Mouse (Mus musculus) heart, embryonic 14.5 days (tissue): ENCODE results near the gene Plac8. TPM values are rescaled to one million over a fixed set of nuclear protein-coding genes. Genes with fewer than 3 reads are reported as not detected.
A peak's percentile ranks its signal among the peaks of the same experiment; 100 is the strongest.

Source experiments
- ATAC-seq: fragments of 200-750 bp; cut with Nextera tagmentation; 2 replicates; pipeline ENCODE4 v1.8.0; 2017; ENCODE audit warnings: low read depth, moderate TSS enrichment; ENCODE audit not compliant: insufficient number of reproducible peaks, insufficient read depth, low FRiP score
- H3K27ac ChIP-seq, 2 experiments: fragments of 200-500 bp in 1 of 2; fragments of 300-500 bp in 1 of 2; sonication (generic) in 1 of 2; replicated peaks in 1 of 2; 2 replicates each; pipeline ENCODE4 v1.5.1; 2012 to 2014; ENCODE audit warnings: low read depth in 2 of 2, low read length in 2 of 2, control low read depth in 1 of 2, mild to moderate bottlenecking in 1 of 2, mixed read lengths in 1 of 2; ENCODE audit not compliant: control insufficient read depth in 1 of 2, insufficient read depth in 1 of 2
- H3K27me3 ChIP-seq: fragments of 300-500 bp; sonication (generic); 2 replicates; pipeline ENCODE4 v1.6.1; 2014; ENCODE audit warnings: mild to moderate bottlenecking, low read length, control low read depth; ENCODE audit not compliant: control insufficient read depth, insufficient read depth
- H3K36me3 ChIP-seq: fragments of 300-500 bp; sonication (generic); 2 replicates; pipeline ENCODE4 v1.6.1; 2014; ENCODE audit warnings: mild to moderate bottlenecking, control low read depth, low read length, mixed read lengths; ENCODE audit not compliant: control insufficient read depth, insufficient read depth
- H3K4me1 ChIP-seq, 2 experiments: fragments of 200-500 bp in 1 of 2; fragments of 300-500 bp in 1 of 2; sonication (generic) in 1 of 2; 2 replicates each; pipeline ENCODE4 v1.6.1; 2012 to 2014; ENCODE audit warnings: low read length in 2 of 2, control low read depth in 1 of 2, mixed read lengths in 1 of 2; ENCODE audit not compliant: control insufficient read depth in 2 of 2, insufficient read depth in 2 of 2
- H3K4me2 ChIP-seq: fragments of 300-500 bp; sonication (generic); 2 replicates; pipeline ENCODE4 v1.6.1; 2014; ENCODE audit warnings: mild to moderate bottlenecking, low read length
- H3K4me3 ChIP-seq, 2 experiments: fragments of 200-500 bp in 1 of 2; fragments of 300-500 bp in 1 of 2; sonication (generic) in 1 of 2; 2 replicates each; pipeline ENCODE4 v1.5.1; 2012 to 2014; ENCODE audit warnings: low read length in 2 of 2, mild to moderate bottlenecking in 2 of 2, control low read depth in 1 of 2, low read depth in 1 of 2, moderate library complexity in 1 of 2; ENCODE audit not compliant: control insufficient read depth in 1 of 2, insufficient read depth in 1 of 2
- H3K9ac ChIP-seq: fragments of 300-500 bp; sonication (generic); 2 replicates; pipeline ENCODE4 v1.6.1; 2014; ENCODE audit warnings: mild to moderate bottlenecking, low read length
- H3K9me3 ChIP-seq: fragments of 300-500 bp; sonication (generic); 2 replicates; pipeline ENCODE4 v1.6.1; 2016; ENCODE audit warnings: low read length, control low read depth; ENCODE audit not compliant: control insufficient read depth
- WGBS: fragments of 180-500 bp; shearing (Covaris S2); extraction: QIAGEN DNeasy Blood & Tissue Kit; methylation state at CpG from one replicate; pipeline ENCODE4 v1.1.7; 2014; 5-methylcytosine and 5-hydroxymethylcytosine counted together
- polyA plus RNA-seq: library from polyadenylated mRNA; unstranded; fragments of >200 nt; fragmentation: Nextera tagmentation; extraction: Ambion mirVana; gene quantifications from 2 replicates; pipeline ENCODE4 v1.2.1, GENCODE M21; 2014

Plac8 gene
- polyA plus RNA-seq, 1 experiment from 2014 or later: 4.1 TPM

DNA sequence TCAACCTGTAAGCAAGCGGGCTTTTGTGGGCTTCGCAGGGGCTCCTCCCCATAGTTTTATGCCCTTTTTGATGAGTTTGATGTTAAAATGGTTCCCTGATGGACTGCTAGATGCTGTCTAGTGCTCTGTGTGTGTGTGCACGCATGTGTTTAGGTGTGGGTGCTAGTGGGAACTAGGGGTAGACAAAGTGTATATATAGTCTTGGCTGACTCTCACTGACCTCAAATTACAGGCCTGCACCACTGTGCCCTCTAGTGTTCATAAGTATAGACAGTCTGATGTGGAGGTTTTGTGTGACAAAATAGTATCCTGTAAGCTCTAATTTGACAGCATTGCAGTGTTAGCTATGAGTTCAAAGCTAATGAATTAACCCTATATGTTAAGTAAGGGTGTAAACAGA lies 35.4 kb downstream of the Plac8 start:
- H3K36me3 ChIP-seq: peaks cover 76% of the 10 kb centered on the region
- no peaks in the 10 kb centered on the region for H3K27me3 ChIP-seq
- no peak overlapping the region for H3K4me3 ChIP-seq
- H3K9me3 ChIP-seq: no peaks in the 10 kb centered on the region
- 81% methylated on average over 3 of the region's 3 CpGs for WGBS
- no peaks in the 10 kb centered on the region for H3K4me1 ChIP-seq
- no peak overlapping the region for H3K4me2 ChIP-seq
- no peak overlapping the region for H3K27ac ChIP-seq
- no peak for ATAC-seq
- no peak overlapping the region for H3K9ac ChIP-seq

DNA sequence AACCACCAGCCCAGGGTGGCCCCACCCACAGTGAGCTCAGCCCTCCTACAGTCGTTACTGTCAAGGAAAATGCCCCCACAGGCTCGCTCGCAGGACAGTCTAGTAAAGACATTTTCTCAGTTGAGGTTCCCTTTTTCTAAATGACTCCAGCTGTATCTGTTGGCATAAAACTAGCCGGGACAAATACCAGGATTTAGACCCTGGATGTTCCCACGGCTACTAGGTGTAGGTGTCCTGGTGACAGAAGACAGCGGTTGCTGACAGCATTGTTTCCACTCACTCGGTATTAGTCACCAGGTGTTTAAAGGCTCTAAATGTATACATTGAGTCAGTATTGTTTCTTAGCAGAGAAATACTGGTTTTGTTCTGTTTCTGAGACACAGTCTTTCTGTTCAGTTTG lies 36.2 kb downstream of the Plac8 start:
- no peaks in the 10 kb centered on the region for H3K4me1 ChIP-seq
- H3K27me3 ChIP-seq: no peaks in the 10 kb centered on the region
- ATAC-seq: no peak

GRCm38 (mm10) chr5:100526164-100526563 lies 45.9 kb downstream of the Plac8 start:
- Histone ChIP-seq H3K9ac (no peak overlapping the region), H3K4me2 (peak overlapping the region; percentile 38; the same call in 1 of the 2 replicates), H3K4me3 (no peak overlapping the region), H3K27me3 (no peaks in the 10 kb centered on the region), H3K9me3 (no peaks in the 10 kb centered on the region), H3K27ac (peak overlapping the region; percentile 48 to 68), H3K36me3 (peaks cover 41% of the 10 kb centered on the region), H3K4me1 (peaks cover 0 to 10% of the 10 kb centered on the region in 2 experiments; a peak in 3 of 4 replicates)
- WGBS: 30% methylated on average over 7 of the region's 7 CpGs
- ATAC-seq: peak; percentile 54

More for the DNA sequence above, 36.2 kb downstream of the Plac8 start:
- 61% methylated on average over 7 of the region's 7 CpGs for WGBS
- Histone ChIP-seq H3K9me3 (no peaks in the 10 kb centered on the region), H3K4me3 (no peak overlapping the region), H3K36me3 (peaks cover 74% of the 10 kb centered on the region), H3K4me2 (no peak overlapping the region), H3K27ac (no peak overlapping the region), H3K9ac (no peak overlapping the region)

- no peaks in the 10 kb centered on the region for H3K27me3 ChIP-seq
- ATAC-seq: no peak
- H3K4me3 ChIP-seq: no peak overlapping the region
- no peak overlapping the region for H3K4me2 ChIP-seq
- H3K27ac ChIP-seq: peak overlapping the region in 1 of 2 experiments; percentile 68; a peak in 2 of 4 replicates
- H3K9ac ChIP-seq: no peak overlapping the region
- 23% methylated on average over 3 of the region's 3 CpGs for WGBS
- no peaks in the 10 kb centered on the region for H3K9me3 ChIP-seq
- H3K36me3 ChIP-seq: peaks cover 35% of the 10 kb centered on the region
- peaks cover 0 to 10% of the 10 kb centered on the region in 2 experiments; a peak in 3 of 4 replicates for H3K4me1 ChIP-seq
These were observed 46.4 kb downstream of the Plac8 start for GRCm38 (mm10) chr5:100525620-100526019.

GRCm38 (mm10) chr5:100524921-100525320 lies 47.1 kb downstream of the Plac8 start:
- ATAC-seq: no peak

DNA sequence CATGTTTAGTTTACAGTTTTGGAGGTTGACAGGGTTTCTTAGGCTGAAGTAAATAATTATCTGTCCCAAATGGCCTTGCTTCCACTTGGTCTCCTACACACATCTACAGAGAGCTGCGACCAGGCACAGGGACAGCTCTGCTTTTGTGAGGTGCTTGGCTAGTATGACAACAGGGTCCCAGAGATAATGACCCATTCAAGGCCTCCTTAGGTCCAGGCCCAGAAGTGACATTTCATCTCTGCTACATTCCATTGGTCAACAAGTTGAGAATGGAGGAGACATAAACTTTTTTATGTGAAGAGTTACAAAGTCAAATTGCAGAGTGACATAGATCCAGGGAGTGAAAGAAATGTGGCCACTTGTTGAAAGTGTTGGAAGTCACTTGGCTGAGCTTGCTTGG lies 48.7 kb downstream of the Plac8 start:
- WGBS: 95% methylated on average over 1 of the region's 1 CpGs
- no peaks in the 10 kb centered on the region for H3K9me3 ChIP-seq
- no peaks in the 10 kb centered on the region for H3K27me3 ChIP-seq
- no peak for ATAC-seq
- no peak overlapping the region for H3K4me2 ChIP-seq
- H3K4me1 ChIP-seq: peaks cover 0 to 23% of the 10 kb centered on the region in 2 experiments; a peak in 3 of 4 replicates
- H3K36me3 ChIP-seq: peaks cover 13% of the 10 kb centered on the region
- H3K4me3 ChIP-seq: no peak overlapping the region
- no peak overlapping the region for H3K27ac ChIP-seq
- H3K9ac ChIP-seq: no peak overlapping the region

More at GRCm38 (mm10) chr5:100524921-100525320, 47.1 kb downstream of the Plac8 start:
- Histone ChIP-seq H3K27ac (no peak overlapping the region), H3K4me2 (no peak overlapping the region), H3K4me1 (peaks cover 0 to 14% of the 10 kb centered on the region in 2 experiments; a peak in 3 of 4 replicates), H3K9me3 (no peaks in the 10 kb centered on the region), H3K4me3 (no peak overlapping the region), H3K9ac (no peak overlapping the region), H3K36me3 (peaks cover 28% of the 10 kb centered on the region), H3K27me3 (no peaks in the 10 kb centered on the region)
- 95% methylated on average over 9 of the region's 9 CpGs for WGBS

DNA sequence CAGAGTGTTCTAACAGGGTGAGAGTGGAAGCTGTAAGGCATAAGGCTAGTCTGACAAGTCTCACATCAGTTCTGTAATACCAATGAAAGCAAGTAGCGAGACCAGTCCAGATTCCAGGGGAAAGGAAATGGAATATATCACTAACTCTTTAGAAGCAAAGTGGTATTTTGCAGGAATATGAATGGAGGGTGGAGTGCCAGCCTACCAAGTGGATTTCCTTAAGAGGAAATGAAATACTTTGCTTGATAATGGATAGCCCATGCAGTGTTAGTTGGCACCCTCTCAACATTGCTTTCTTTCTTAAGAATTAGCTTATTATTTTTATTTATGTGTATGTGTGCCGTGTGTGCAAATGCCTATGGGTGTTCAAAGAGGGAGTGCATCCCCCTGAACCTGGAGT lies 51.8 kb downstream of the Plac8 start:
- H3K27me3 ChIP-seq: no peaks in the 10 kb centered on the region; the same call in 1 of the 2 replicates
- no peaks in the 10 kb centered on the region for H3K9me3 ChIP-seq
- 74% methylated on average over 2 of the region's 2 CpGs for WGBS
- peak overlapping the region; percentile 87 for H3K4me2 ChIP-seq
- no peak overlapping the region for H3K27ac ChIP-seq
- no peak overlapping the region for H3K9ac ChIP-seq
- no peak for ATAC-seq
- no peak overlapping the region for H3K4me3 ChIP-seq
- H3K36me3 ChIP-seq: peaks cover 3% of the 10 kb centered on the region; the same call in 1 of the 2 replicates
- peaks cover 3 to 17% of the 10 kb centered on the region in 2 experiments for H3K4me1 ChIP-seq

- ATAC-seq: no peak
- H3K36me3 ChIP-seq: peaks cover 3% of the 10 kb centered on the region; the same call in 1 of the 2 replicates
- H3K4me1 ChIP-seq: peaks cover 3 to 17% of the 10 kb centered on the region in 2 experiments
- H3K4me2 ChIP-seq: peak overlapping the region; percentile 87
- H3K9ac ChIP-seq: peak overlapping the region; percentile 86
- peak overlapping the region; percentile 61 to 95 for H3K4me3 ChIP-seq
- WGBS: 3% methylated on average over 5 of the region's 5 CpGs
- H3K27me3 ChIP-seq: peaks cover 4% of the 10 kb centered on the region; the same call in 1 of the 2 replicates
- no peaks in the 10 kb centered on the region for H3K9me3 ChIP-seq
- H3K27ac ChIP-seq: peak overlapping the region in 1 of 2 experiments; percentile 57; a peak in 1 of 4 replicates
These were observed 53.0 kb downstream of the Plac8 start for GRCm38 (mm10) chr5:100519027-100519411.
